Mouse (Mus musculus) C2C12 (cell line): ENCODE measurements around the gene Naxe.

Experiments used
- CEBPB ChIP-seq: IDR thresholded peaks from one replicate; pipeline ENCODE4 v1.6.1; 2011; ENCODE audit warnings: low read depth, mild to moderate bottlenecking, control low read depth, moderate library complexity
- CTCF ChIP-seq: IDR thresholded peaks from one replicate; pipeline ENCODE4 v1.5.1; 2011; ENCODE audit not compliant: control insufficient read depth, insufficient read depth, insufficient read length
- MAX ChIP-seq: IDR thresholded peaks from one replicate; pipeline ENCODE4 v1.6.1; 2011; ENCODE audit warnings: mild to moderate bottlenecking, control low read depth
- MYOD1 ChIP-seq: IDR thresholded peaks from one replicate; pipeline ENCODE4 v1.6.1; 2011; ENCODE audit warnings: low read depth; ENCODE audit not compliant: control insufficient read depth, insufficient read length
- MYOG ChIP-seq: IDR thresholded peaks from one replicate; pipeline ENCODE4 v1.6.1; 2011; ENCODE audit not compliant: control insufficient read depth, insufficient read length; ENCODE audit errors: extremely low read depth
- USF1 ChIP-seq: IDR thresholded peaks from one replicate; pipeline ENCODE4 v1.6.1; 2011; ENCODE audit warnings: low read depth, mild to moderate bottlenecking, control low read depth, moderate library complexity

DNA sequence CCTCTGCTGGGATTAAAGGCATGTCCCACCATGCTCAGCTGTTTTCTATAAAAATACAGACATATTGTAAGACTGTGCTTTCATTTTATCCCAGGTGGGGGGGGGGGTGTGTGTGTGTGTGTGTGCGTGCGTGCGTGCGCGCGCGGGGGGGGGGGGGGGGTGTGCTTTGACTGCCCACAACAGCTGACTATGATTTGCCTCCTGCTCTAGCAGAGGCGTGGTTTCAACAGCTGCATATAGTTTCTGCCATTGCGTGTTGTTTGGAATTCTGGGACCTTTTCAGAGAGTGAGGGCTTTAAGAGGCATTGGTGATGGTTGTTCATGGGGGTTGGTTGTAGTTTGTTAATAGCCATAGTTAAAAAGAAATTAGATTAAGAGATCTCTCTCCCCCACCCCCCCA is 27.2 kb upstream of the Naxe start:
- TF ChIP-seq CTCF (no peak), CEBPB (no peak), MYOD1 (no peak), USF1 (no peak), MAX (no peak), MYOG (no peak)
